Mouse (Mus musculus) heart, embryonic 12.5 days (tissue): ENCODE results near the gene Slc39a1. TPM values are rescaled to one million over a fixed set of nuclear protein-coding genes. Genes with fewer than 3 reads are reported as not detected.

ENCODE experiments used
- ATAC-seq: fragments of 200-750 bp; cut with Nextera tagmentation; 2 replicates; pipeline ENCODE4 v1.8.0; 2017; ENCODE audit warnings: moderate TSS enrichment, moderate library complexity; ENCODE audit not compliant: insufficient number of reproducible peaks, low FRiP score
- H3K27ac ChIP-seq: fragments of 300-500 bp; sonication (generic); 2 replicates; pipeline ENCODE4 v1.5.1; 2016; ENCODE audit warnings: mild to moderate bottlenecking, moderate library complexity; ENCODE audit not compliant: poor library complexity, severe bottlenecking
- H3K27me3 ChIP-seq: fragments of 300-500 bp; sonication (generic); replicated peaks from 2 replicates; pipeline ENCODE4 v1.6.1; 2016; ENCODE audit warnings: mild to moderate bottlenecking, moderate library complexity
- H3K36me3 ChIP-seq: fragments of 300-500 bp; sonication (generic); 2 replicates; pipeline ENCODE4 v1.6.1; 2016; ENCODE audit warnings: mild to moderate bottlenecking, moderate library complexity
- H3K4me1 ChIP-seq: fragments of 300-500 bp; sonication (generic); replicated peaks from 2 replicates; pipeline ENCODE4 v1.6.1; 2016; ENCODE audit warnings: mild to moderate bottlenecking
- H3K4me2 ChIP-seq: fragments of 300-500 bp; sonication (generic); 2 replicates; pipeline ENCODE4 v1.6.1; 2016; ENCODE audit warnings: mild to moderate bottlenecking, moderate library complexity
- H3K4me3 ChIP-seq: fragments of 300-500 bp; sonication (generic); 2 replicates; pipeline ENCODE4 v1.5.1; 2016; ENCODE audit warnings: mild to moderate bottlenecking
- H3K9ac ChIP-seq: fragments of 300-500 bp; sonication (generic); 2 replicates; pipeline ENCODE4 v1.6.1; 2016; ENCODE audit warnings: mild to moderate bottlenecking, moderate library complexity
- H3K9me3 ChIP-seq: fragments of 300-500 bp; sonication (generic); replicated peaks from 2 replicates; pipeline ENCODE4 v1.6.1; 2016; ENCODE audit warnings: mild to moderate bottlenecking, moderate library complexity
- WGBS: fragments of 180-500 bp; shearing (Covaris S2); methylation state at CpG from one replicate; pipeline ENCODE4 v1.1.7; 2016; 5-methylcytosine and 5-hydroxymethylcytosine counted together
- polyA plus RNA-seq: library from polyadenylated mRNA; unstranded; fragments of >200 nt; fragmentation: Nextera tagmentation; extraction: Ambion mirVana; gene quantifications from 2 replicates; pipeline ENCODE4 v1.2.1, GENCODE M21; 2016

The Slc39a1 gene
- polyA plus RNA-seq, 1 experiment from 2014 or later: 67.8 TPM

GRCm38 (mm10) chr3:90215825-90216380 is 32.1 kb upstream of the Slc39a1 start:
- H3K4me3 ChIP-seq: no peak overlapping the region
- ATAC-seq: no peak
- no peaks in the 10 kb centered on the region for H3K27me3 ChIP-seq
- H3K4me2 ChIP-seq: no peak overlapping the region
- peaks cover 28% of the 10 kb centered on the region for H3K4me1 ChIP-seq
- H3K9ac ChIP-seq: no peak overlapping the region
- H3K27ac ChIP-seq: no peak overlapping the region
- 18% methylated on average over 1 of the region's 1 CpGs for WGBS
- no peaks in the 10 kb centered on the region for H3K9me3 ChIP-seq
- H3K36me3 ChIP-seq: peaks cover 18% of the 10 kb centered on the region

- no peak for ATAC-seq
- Histone ChIP-seq H3K4me2 (peak overlapping the region; percentile 89), H3K36me3 (peaks cover 12% of the 10 kb centered on the region), H3K9me3 (no peaks in the 10 kb centered on the region), H3K4me3 (peak overlapping the region; percentile 62), H3K27me3 (no peaks in the 10 kb centered on the region), H3K9ac (peak overlapping the region; percentile 20; the same call in 1 of the 2 replicates), H3K4me1 (peaks cover 32% of the 10 kb centered on the region), H3K27ac (peak overlapping the region; percentile 88)
- 20% methylated on average over 6 of the region's 6 CpGs for WGBS
These were observed 27.9 kb upstream of the Slc39a1 start for GRCm38 (mm10) chr3:90220088-90220487.

DNA sequence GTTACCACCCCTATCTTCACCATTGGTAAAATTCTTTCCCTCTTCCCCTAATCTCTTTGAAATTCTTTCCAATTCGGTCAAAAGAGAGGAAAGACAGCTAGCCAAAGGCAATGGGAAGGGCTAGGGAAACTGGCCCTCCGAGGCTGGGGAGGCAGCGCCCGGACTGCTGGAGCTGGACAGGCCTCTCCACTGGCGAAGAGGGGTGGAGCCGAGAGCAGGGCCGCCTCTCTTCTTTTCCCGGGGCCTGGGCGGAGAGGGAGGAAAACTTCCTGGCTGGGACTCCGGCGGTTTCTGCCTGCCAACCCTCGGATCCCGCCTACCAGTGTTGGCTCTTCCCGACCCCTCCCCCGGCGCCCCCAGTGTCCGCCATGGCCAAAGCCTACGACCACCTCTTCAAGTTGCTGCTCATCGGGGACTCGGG is 27.4 kb upstream of the Slc39a1 start:
- H3K36me3 ChIP-seq: peaks cover 16% of the 10 kb centered on the region
- H3K27ac ChIP-seq: peak overlapping the region; percentile 88
- 0% methylated on average over 20 of the region's 20 CpGs for WGBS
- peak overlapping the region; percentile 76 for H3K9ac ChIP-seq
- no peaks in the 10 kb centered on the region for H3K9me3 ChIP-seq
- peak overlapping the region; percentile 89 for H3K4me2 ChIP-seq
- peak overlapping the region; percentile 62 for H3K4me3 ChIP-seq
- H3K4me1 ChIP-seq: peaks cover 32% of the 10 kb centered on the region
- ATAC-seq: peak; percentile 85
- no peaks in the 10 kb centered on the region for H3K27me3 ChIP-seq

GRCm38 (mm10) chr3:90221123-90221522 is 26.8 kb upstream of the Slc39a1 start:
- Histone ChIP-seq H3K9ac (peak overlapping the region; percentile 76), H3K4me2 (peak overlapping the region; percentile 89), H3K4me1 (peaks cover 32% of the 10 kb centered on the region), H3K36me3 (peaks cover 22% of the 10 kb centered on the region), H3K27ac (peak overlapping the region; percentile 88; the same call in 1 of the 2 replicates), H3K9me3 (no peaks in the 10 kb centered on the region), H3K4me3 (peak overlapping the region; percentile 62), H3K27me3 (no peaks in the 10 kb centered on the region)
- 17% methylated on average over 5 of the region's 5 CpGs for WGBS
- ATAC-seq: no peak

- H3K27me3 ChIP-seq: no peaks in the 10 kb centered on the region
- H3K4me1 ChIP-seq: peaks cover 32% of the 10 kb centered on the region
- H3K36me3 ChIP-seq: peaks cover 24% of the 10 kb centered on the region
- ATAC-seq: no peak
- no peak overlapping the region for H3K9ac ChIP-seq
- no peak overlapping the region for H3K27ac ChIP-seq
- WGBS: 80% methylated on average over 4 of the region's 4 CpGs
- H3K9me3 ChIP-seq: no peaks in the 10 kb centered on the region
- H3K4me2 ChIP-seq: no peak overlapping the region
- H3K4me3 ChIP-seq: no peak overlapping the region
These were observed 25.5 kb upstream of the Slc39a1 start for GRCm38 (mm10) chr3:90222455-90222854.

GRCm38 (mm10) chr3:90222941-90223340 is 25.0 kb upstream of the Slc39a1 start:
- H3K9me3 ChIP-seq: no peaks in the 10 kb centered on the region
- H3K27ac ChIP-seq: no peak overlapping the region
- H3K27me3 ChIP-seq: no peaks in the 10 kb centered on the region
- H3K9ac ChIP-seq: no peak overlapping the region
- WGBS: 27% methylated on average over 3 of the region's 3 CpGs
- no peak overlapping the region for H3K4me2 ChIP-seq
- H3K4me3 ChIP-seq: no peak overlapping the region
- H3K4me1 ChIP-seq: peaks cover 32% of the 10 kb centered on the region
- ATAC-seq: no peak
- peaks cover 24% of the 10 kb centered on the region for H3K36me3 ChIP-seq

DNA sequence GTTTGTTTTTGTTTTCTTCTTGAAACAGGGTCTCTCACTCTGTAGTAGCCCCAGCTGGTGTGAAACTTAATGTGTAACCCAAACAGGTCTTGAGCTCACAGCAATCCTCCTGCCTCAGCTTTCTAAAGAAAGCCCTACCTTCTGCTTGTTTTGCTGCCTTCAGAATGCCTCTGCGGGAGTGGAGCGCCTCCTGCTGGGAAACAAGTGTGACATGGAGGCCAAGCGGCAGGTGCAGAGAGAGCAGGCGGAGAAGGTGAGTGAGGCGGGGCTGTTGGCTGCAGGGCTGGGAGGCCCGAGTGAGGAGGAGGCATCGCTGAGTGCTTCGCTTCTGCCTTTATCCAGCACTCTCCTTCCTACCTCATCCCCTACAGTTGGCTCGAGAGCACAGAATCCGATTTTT is 23.6 kb upstream of the Slc39a1 start:
- Histone ChIP-seq H3K4me2 (no peak overlapping the region), H3K27me3 (no peaks in the 10 kb centered on the region), H3K27ac (no peak overlapping the region), H3K4me1 (peaks cover 32% of the 10 kb centered on the region), H3K9ac (no peak overlapping the region), H3K4me3 (no peak overlapping the region), H3K36me3 (peaks cover 24% of the 10 kb centered on the region), H3K9me3 (no peaks in the 10 kb centered on the region)
- no peak for ATAC-seq
- whole genome bisulfite sequencing: 72% methylated on average over 10 of the region's 10 CpGs

GRCm38 (mm10) chr3:90231075-90231474 is 16.9 kb upstream of the Slc39a1 start:
- peak overlapping the region; percentile 84 for H3K4me3 ChIP-seq
- peak overlapping the region; percentile 81 for H3K4me2 ChIP-seq
- H3K4me1 ChIP-seq: peaks cover 5% of the 10 kb centered on the region
- peak overlapping the region; percentile 80 for H3K9ac ChIP-seq
- H3K27ac ChIP-seq: peak overlapping the region; percentile 93; the same call in 1 of the 2 replicates
- no peaks in the 10 kb centered on the region for H3K9me3 ChIP-seq
- no peaks in the 10 kb centered on the region for H3K27me3 ChIP-seq
- no peak for ATAC-seq
- 11% methylated on average over 8 of the region's 8 CpGs for WGBS
- peaks cover 25% of the 10 kb centered on the region for H3K36me3 ChIP-seq

- H3K27ac ChIP-seq: peak within 1 kb of the TSS; percentile 93
- peaks cover 26% of the 10 kb centered on the region for H3K36me3 ChIP-seq
- peak; percentile 95 for ATAC-seq
- H3K4me2 ChIP-seq: peak within 1 kb of the TSS; percentile 81
- peaks cover 5% of the 10 kb centered on the region for H3K4me1 ChIP-seq
- peak within 1 kb of the TSS; percentile 80 for H3K9ac ChIP-seq
- no peaks in the 10 kb centered on the region for H3K27me3 ChIP-seq
- H3K9me3 ChIP-seq: no peaks in the 10 kb centered on the region
- peak within 1 kb of the TSS; percentile 84 for H3K4me3 ChIP-seq
- WGBS: under 1% methylated on average over 61 of the region's 61 CpGs
These were observed 16.3 kb upstream of the Slc39a1 start, which contains the start of gene Jtb for GRCm38 (mm10) chr3:90231507-90232333. Gene Jtb, plus strand, starts transcription at chr3:90231597.

- H3K4me3 ChIP-seq: no peak overlapping the region
- H3K4me1 ChIP-seq: peaks cover 13% of the 10 kb centered on the region
- no peak overlapping the region for H3K27ac ChIP-seq
- H3K9ac ChIP-seq: no peak overlapping the region
- no peaks in the 10 kb centered on the region for H3K9me3 ChIP-seq
- H3K36me3 ChIP-seq: peaks cover 5% of the 10 kb centered on the region
- H3K4me2 ChIP-seq: no peak overlapping the region
- no peaks in the 10 kb centered on the region for H3K27me3 ChIP-seq
- no peak for ATAC-seq
- WGBS: 85% methylated on average over 2 of the region's 2 CpGs
These were observed 6.7 kb upstream of the Slc39a1 start for GRCm38 (mm10) chr3:90241251-90241650.

DNA sequence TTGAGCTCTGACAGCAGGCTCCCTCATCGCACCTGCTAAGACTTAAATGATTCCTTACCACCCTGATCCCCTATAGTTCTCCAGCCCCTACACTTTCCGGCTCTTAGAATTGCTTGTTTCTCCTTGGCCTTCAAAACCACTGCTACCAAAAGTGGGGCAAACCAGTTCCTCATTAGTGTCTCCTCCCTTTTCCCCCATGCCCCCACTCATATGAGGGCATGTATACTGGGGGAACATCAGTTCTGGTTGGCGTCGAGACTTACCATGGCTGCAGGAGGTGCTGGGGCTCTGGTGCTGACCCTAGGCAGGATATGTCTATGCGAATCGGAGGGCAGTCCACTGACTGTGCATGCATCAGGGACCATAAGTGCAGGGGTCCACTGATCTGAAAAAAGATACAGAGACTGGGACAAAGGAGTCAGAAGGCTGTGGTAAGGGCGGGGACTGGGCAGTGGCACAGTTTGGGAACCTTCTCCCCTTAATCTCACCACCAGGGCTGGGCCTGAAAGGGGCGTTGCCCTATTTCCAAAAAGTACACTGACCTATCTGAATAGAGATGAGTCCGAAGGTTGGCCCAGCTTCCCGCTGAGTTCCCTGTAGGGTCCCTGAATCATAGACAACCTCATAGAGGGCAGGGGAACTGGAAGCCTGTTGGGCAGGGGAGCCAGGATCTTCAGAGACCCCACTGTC is 6.2 kb upstream of the Slc39a1 start:
- no peak overlapping the region for H3K27ac ChIP-seq
- no peaks in the 10 kb centered on the region for H3K27me3 ChIP-seq
- peaks cover 13% of the 10 kb centered on the region for H3K4me1 ChIP-seq
- H3K9me3 ChIP-seq: no peaks in the 10 kb centered on the region
- H3K4me3 ChIP-seq: no peak overlapping the region
- H3K9ac ChIP-seq: no peak overlapping the region
- 80% methylated on average over 10 of the region's 10 CpGs for WGBS
- H3K4me2 ChIP-seq: no peak overlapping the region
- peaks cover 3% of the 10 kb centered on the region; the same call in 1 of the 2 replicates for H3K36me3 ChIP-seq
- no peak for ATAC-seq
